Mouse (Mus musculus) cerebellum, adult 2 months (tissue): Measurements from ENCODE around the gene Rbm5.

ENCODE experiments used
- CTCF ChIP-seq: fragments of 200-500 bp; IDR thresholded peaks from 2 replicates; pipeline ENCODE4 v1.5.1; 2011; ENCODE audit warnings: low read depth, mild to moderate bottlenecking, control low read depth, low read length, moderate library complexity, borderline replicate concordance; ENCODE audit not compliant: insufficient read depth
- POLR2A ChIP-seq: fragments of 200-500 bp; IDR thresholded peaks from 2 replicates; pipeline ENCODE4 v1.6.1; 2011; ENCODE audit warnings: low read length, control low read depth, borderline replicate concordance; ENCODE audit not compliant: insufficient read depth

GRCm38 (mm10) chr9:107698611-107699190 is 72.1 kb downstream of the Rbm5 start:
- TF ChIP-seq CTCF = no peak
- no peak for TF ChIP-seq POLR2A
